Mouse (Mus musculus) cerebellum, adult 2 months (tissue): ENCODE measurements around the gene Ddx3x. TPM values are rescaled to one million over a fixed set of nuclear protein-coding genes. Genes with fewer than 3 reads are reported as not detected.
"Not testable (repeated sequence)": the region's sequence is repeated elsewhere in the genome, so short reads cannot be mapped to it uniquely, and the experiment has no call there.

Source experiments
- DNase-seq, 2 experiments: peaks; one replicate each; pipeline ENCODE4 v3.0.0; 2021
- H3K27ac ChIP-seq: fragments of 200-500 bp; 2 replicates; pipeline ENCODE4 v1.5.1; 2012; ENCODE audit warnings: low read length, control low read depth, inconsistent platforms; ENCODE audit not compliant: insufficient read depth
- H3K27me3 ChIP-seq: fragments of 200-500 bp; 2 replicates; pipeline ENCODE4 v1.6.1; 2012; ENCODE audit warnings: inconsistent platforms, mild to moderate bottlenecking, low read length, moderate library complexity; ENCODE audit not compliant: control insufficient read depth, insufficient read depth
- H3K4me1 ChIP-seq: fragments of 200-500 bp; 2 replicates; pipeline ENCODE4 v1.6.1; 2011; ENCODE audit warnings: low read length; ENCODE audit not compliant: control insufficient read depth, insufficient read depth
- H3K4me3 ChIP-seq: fragments of 200-500 bp; replicated peaks from 2 replicates; pipeline ENCODE3; 2011; ENCODE audit warnings: mild to moderate bottlenecking, low read depth, low read length, control low read depth; ENCODE audit not compliant: insufficient read depth
- CTCF ChIP-seq: fragments of 200-500 bp; IDR thresholded peaks from 2 replicates; pipeline ENCODE4 v1.5.1; 2011; ENCODE audit warnings: low read depth, mild to moderate bottlenecking, control low read depth, low read length, moderate library complexity, borderline replicate concordance; ENCODE audit not compliant: insufficient read depth
- POLR2A ChIP-seq: fragments of 200-500 bp; IDR thresholded peaks from 2 replicates; pipeline ENCODE4 v1.6.1; 2011; ENCODE audit warnings: low read length, control low read depth, borderline replicate concordance; ENCODE audit not compliant: insufficient read depth
- WGBS: fragments of 180-500 bp; shearing (Covaris S2); methylation state at CpG from one replicate; pipeline ENCODE4 v1.1.7; 2018; 5-methylcytosine and 5-hydroxymethylcytosine counted together
- polyA plus RNA-seq: library from polyadenylated mRNA; depleted of rRNA; stranded (reverse); fragments of >200 nt; gene quantifications from 2 replicates; pipeline ENCODE4 v1.2.3, GENCODE M21; 2012; rRNA removed

The Ddx3x gene
- 85.7 and 121 TPM in 2 replicates for polyA plus RNA-seq

DNA sequence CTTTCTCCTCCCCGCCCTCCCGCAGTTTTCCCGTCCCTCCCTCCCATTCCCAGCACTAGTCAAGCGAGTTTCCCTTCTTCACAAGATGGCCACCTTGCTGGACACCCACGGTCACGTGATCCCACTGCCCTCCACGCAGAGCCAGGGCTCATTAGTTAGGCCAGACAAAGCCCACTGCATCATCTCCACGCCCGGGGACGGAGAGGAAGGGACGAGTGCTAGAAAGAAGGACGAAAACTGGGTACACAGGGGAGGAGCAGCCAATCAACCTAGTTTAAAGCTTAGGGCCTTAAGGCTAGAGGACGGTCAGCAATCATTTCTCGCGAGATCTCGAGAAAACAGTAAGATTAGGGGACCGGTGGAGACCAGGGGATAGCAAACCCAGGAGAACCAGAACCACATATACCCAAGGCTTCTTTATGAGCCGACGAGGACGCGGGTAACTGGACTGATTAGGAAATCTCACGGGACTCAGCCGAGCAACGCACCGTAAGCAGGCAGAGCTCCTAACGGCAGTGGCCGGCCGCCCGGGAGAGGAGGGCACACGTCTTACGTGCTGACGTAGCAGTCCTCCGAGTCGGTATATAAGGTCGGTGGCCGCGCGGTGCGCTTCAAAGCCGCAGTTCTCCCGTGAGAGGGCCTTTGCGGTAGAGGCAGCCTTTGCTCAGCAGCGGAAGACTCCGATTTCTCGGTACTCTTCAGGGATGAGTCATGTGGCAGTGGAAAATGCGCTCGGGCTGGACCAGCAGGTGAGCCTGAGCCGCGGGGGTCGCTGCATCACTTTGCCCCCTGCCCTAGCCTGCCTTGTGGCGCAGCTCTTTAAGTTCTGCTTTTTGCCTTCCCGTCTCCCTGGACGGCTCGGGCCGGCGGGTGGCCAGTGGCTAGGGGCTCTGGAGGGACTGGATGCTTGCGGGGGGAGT is at the start of gene Ddx3x:
Gene Ddx3x (plus strand): TSS at position 562 of the 920 bp plus-strand sequence.
- TF ChIP-seq CTCF: no peak
- TF ChIP-seq POLR2A: peak; percentile 99
- DNase-seq: peak; percentile 90 to 97
- under 1% methylated on average over 52 of the region's 57 CpGs for WGBS
- Histone ChIP-seq H3K27me3 (no peaks in the 10 kb centered on the region), H3K4me1 (no peaks in the 10 kb centered on the region), H3K27ac (peak within 1 kb of the TSS; percentile 99), H3K4me3 (peak within 1 kb of the TSS; percentile 94)

DNA sequence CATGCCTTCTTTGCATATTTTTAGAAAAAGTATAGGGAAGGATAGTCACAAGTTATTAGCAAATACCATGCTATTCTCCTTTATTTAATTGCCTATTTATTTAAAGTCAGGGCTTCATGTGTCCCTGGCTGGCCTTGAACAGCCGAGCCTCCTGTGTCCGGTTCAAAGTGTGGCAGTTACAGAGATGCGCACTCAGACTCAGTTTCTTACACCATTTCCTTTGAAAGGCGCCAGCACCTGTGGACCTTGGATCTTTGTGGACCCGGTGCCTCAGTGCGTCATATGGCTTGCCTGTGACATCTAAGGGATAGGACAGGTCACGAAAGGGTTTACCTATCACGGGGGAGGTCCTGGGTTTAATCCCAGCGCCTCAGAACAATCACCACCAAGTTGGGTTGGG is 49.5 kb upstream of the Ddx3x start:
- no peak for DNase-seq
- no peak overlapping the region for H3K27ac ChIP-seq
- no peaks in the 10 kb centered on the region for H3K27me3 ChIP-seq
- 32% methylated on average over 9 of the region's 9 CpGs for WGBS
- H3K4me1 ChIP-seq: no peaks in the 10 kb centered on the region
- H3K4me3 ChIP-seq: no peak overlapping the region
- TF ChIP-seq POLR2A (no peak), CTCF (no peak)

DNA sequence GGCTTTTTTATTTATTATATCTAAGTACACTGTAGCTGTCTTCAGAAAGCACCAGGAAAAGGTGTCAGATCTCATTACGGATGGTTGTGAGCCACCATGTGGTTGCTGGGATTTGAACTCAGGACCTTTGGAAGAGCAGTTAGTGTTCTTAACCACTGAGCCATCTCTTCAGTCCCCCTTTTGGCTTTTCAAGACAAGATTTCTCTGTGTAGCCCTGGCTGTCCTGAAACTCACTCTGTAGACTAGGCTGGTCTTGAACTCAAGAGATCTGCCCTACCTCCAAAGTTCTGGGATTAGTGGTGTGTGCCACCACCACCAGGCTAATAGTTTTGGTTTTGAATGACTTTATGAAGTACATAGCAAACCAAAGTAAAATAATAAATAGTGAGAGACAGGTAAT is 47.9 kb upstream of the Ddx3x start:
- H3K27ac ChIP-seq, H3K4me3 ChIP-seq, H3K4me1 ChIP-seq, H3K27me3 ChIP-seq, DNase-seq: not testable (repeated sequence)
- WGBS: 100% methylated on average over 1 of the region's 1 CpGs

DNA sequence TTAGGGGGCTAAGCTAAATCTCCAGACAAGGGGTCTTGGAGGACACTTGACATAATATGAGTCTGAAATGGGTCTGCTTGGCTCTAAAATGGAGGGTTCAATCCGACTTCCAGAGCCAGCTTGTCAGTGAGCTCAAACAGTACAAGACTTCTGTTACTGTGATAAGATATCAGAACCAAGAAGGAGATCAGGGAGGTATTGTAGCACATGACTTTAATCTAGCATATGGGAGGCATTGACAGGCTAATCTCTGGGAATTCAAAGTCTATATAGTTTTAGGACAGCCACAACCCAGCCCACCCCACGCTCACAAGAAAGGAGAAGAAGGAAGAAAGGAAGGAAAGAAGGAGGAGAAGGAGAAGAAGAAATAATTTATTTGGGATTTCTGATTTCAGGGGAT is 47.1 kb upstream of the Ddx3x start:
- no peaks in the 10 kb centered on the region for H3K27me3 ChIP-seq
- no peak overlapping the region for H3K4me3 ChIP-seq
- H3K27ac ChIP-seq: no peak overlapping the region
- H3K4me1 ChIP-seq: no peaks in the 10 kb centered on the region
- 60% methylated on average over 2 of the region's 2 CpGs for WGBS
- TF ChIP-seq CTCF: no peak
- TF ChIP-seq POLR2A: no peak
- no peak for DNase-seq

DNA sequence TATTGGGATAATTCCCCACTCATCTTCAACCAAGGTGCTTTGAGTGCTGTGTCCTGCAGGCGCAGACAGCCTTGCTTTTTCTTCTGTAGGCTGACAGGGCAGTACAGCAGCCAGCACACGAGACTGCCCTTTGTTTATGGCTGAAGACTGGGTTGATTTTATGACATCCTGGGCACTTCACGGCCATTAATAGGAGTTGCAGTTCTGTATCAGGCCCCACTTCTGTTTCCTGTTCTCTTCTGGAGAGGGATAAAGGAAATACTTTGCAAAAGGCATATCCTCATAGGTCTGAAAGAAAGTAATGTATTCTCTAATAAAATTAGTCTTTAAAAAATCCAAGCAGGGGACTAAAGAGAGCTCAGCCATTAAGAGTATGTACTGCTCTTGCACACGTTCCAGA is 46.1 kb upstream of the Ddx3x start:
- Histone ChIP-seq H3K4me1 (no peaks in the 10 kb centered on the region), H3K27ac (no peak overlapping the region), H3K27me3 (no peaks in the 10 kb centered on the region), H3K4me3 (no peak overlapping the region)
- no peak for DNase-seq
- 58% methylated on average over 4 of the region's 4 CpGs for WGBS
- no peak for TF ChIP-seq POLR2A

DNA sequence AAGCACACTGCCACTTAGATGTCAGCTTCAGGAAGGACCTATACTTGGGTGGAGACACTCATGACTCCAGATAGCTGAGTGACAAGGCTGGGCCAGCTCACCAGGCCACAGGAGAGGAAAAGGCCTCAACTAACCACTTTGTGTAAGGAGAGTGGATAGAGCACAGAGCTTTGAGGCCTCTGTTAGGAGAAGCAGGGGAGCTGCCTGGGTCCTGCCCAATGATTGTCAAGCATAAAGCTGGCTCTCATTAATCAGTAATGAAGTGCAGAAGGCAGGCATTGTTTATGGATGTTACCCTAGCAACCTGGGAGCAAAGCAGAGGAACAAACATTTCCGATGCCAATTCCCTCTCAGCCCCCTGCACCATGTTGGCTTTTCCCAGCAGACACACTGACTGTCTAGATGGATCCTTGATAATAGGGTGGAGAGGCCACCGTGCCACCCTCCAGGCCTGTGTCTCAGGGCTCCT is 44.6 kb upstream of the Ddx3x start:
- Histone ChIP-seq H3K4me3 (no peak overlapping the region), H3K27ac (no peak overlapping the region), H3K27me3 (no peaks in the 10 kb centered on the region), H3K4me1 (no peaks in the 10 kb centered on the region)
- no peak for DNase-seq
- WGBS: 28% methylated on average over 2 of the region's 2 CpGs
- no peak for TF ChIP-seq CTCF

DNA sequence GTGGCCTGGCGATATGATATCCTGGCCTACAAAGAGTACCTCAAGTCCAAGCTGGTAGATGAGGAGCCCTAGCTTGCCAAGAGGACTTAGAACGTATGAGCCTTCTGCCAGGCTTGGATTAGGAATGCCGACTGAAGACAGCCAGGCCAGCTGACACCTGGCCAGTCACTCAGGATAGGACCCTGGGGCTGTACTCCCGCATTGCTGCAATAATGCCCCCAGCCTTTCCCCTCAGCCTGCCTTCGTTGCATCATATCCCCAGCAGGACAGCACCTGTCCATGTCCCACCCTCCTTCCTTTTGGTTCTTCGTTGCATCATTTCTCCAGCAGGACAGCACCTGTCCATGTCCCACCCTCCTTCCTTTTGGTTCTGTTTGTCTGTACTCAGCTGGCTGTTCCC is 41.3 kb upstream of the Ddx3x start:
- WGBS: 47% methylated on average over 6 of the region's 6 CpGs
- no peak for DNase-seq

DNA sequence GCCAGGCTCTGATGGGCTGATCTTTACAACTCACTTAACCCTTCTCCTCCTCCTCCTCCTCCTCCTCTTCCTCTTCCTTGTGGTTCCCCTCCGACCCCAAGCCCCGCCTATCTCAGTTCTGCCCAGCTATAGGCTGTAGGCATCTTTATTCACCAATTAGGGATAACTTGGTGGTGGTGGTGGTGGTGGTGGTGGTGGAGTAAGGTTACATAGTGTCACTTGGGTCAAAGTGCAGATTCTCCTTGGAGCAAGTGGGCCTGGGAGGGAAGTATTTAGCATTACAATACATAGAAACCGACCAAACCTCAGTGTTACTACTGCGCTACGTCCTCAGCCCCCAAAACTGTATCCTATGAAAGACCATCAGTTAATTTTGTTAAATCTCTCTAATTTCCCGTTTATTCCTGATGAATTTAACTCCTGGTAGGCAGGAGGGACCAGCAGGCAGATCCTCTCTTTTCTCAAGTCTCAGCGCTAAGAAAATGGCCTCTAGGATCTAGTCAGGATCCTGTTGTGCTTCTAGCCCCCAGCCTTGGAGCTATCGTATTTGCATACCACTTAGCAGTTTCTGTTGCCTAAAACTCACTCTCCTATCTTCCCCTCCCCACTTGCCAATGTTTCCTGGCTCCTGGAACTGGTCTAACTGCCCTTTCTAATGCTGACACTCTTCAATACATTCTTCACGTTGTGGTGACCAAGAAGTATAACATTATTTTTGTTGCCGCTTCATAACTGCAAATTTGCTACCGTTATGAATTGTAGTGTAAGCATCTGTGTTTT is 39.9 kb upstream of the Ddx3x start:
- DNase-seq: no peak
- Histone ChIP-seq H3K27me3 (no peaks in the 10 kb centered on the region), H3K4me1 (peaks cover 3% of the 10 kb centered on the region; the same call in 1 of the 2 replicates), H3K27ac (peak overlapping the region; percentile 98), H3K4me3 (no peak overlapping the region)
- no peak for TF ChIP-seq CTCF
- no peak for TF ChIP-seq POLR2A
- WGBS: 43% methylated on average over 11 of the region's 11 CpGs

More for the DNA sequence above, 41.3 kb upstream of the Ddx3x start:
- Histone ChIP-seq H3K4me1 (peaks cover 3% of the 10 kb centered on the region; the same call in 1 of the 2 replicates), H3K4me3 (no peak overlapping the region), H3K27me3 (no peaks in the 10 kb centered on the region), H3K27ac (no peak overlapping the region)
- no peak for TF ChIP-seq POLR2A
- no peak for TF ChIP-seq CTCF
